Mouse (Mus musculus): Measurements from ENCODE around the gene Mecr. TPM values are rescaled to one million over a fixed set of nuclear protein-coding genes. Genes with fewer than 3 reads are reported as not detected.
A peak's percentile ranks its signal among the peaks of the same experiment; 100 is the strongest.

The Mecr gene
- total RNA-seq, 2 experiments from 2014 or later, result 28.9 to 31.7 TPM

DNA sequence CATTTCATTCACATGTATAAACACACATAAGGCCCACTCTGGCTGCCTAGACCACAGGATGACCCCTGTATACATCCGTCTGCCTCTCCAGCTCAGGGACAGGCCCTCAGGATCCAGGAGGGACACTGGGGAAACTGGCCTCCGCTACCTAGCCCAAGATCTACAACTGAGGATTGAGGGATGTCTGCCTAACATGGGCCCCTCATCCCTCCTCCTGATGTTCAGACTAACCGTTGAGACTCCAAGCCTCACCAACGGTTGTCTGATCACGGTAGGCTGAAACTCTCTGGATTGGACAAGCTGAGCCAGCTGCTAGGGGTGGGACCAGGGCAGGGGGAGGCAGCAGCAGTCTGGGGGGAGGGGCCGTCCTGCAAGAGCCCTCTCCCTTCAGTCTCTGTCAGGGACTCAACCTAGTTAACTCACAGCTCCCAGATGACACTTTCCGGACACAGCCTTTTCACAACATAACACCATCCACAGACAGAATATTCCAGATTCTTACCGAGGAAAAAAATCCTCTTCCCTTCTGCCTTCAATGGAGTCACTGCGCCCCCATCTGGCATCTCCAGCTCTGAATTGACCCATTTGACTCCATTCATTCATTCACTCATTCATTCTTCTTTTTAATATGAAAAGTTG lies 9.2 kb upstream of the Mecr start:
- DNase-seq (ENCODE audit: low spot score in 2 of 2), result peak; percentile 42 to 46

DNA sequence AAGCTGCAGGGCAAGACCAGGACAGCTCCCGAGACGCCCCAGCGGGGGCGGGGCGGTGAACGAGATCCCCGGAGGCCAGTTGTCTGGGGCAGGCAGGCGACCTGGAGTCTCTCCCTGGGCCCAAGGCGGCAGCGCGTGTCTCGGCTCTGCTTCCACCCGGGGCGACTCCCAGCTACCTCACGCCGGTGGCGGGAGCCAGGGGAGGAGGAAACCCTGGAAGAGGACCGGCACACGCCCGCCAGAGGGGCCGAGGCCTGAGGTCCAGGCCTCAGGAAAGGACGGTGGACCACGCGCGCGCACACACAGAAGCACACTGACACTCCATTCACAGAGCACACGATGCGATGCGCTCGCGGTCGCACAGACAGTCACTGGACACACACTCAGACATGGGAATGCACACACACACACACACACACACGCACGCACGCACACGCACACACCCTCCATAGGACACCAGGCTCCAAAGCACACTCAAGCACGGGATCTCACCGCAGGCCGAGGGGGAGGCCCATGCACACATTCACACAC lies 6.9 kb upstream of the Mecr start:
- no peak for DNase-seq (ENCODE audit: low spot score in 2 of 2)

- peak; percentile 24 to 39 for DNase-seq (ENCODE audit: low spot score in 2 of 2)
Observed at GRCm38 (mm10) chr4:131836891-131837491, 6.3 kb upstream of the Mecr start.

- peak; percentile 91 to 96 for DNase-seq (ENCODE audit: low spot score in 2 of 2)
Observed at GRCm38 (mm10) chr4:131837872-131838524, 5.3 kb upstream of the Mecr start, which contains the start of gene Ptpru. TSS of gene Ptpru (minus strand) at chr4:131838288.

DNA sequence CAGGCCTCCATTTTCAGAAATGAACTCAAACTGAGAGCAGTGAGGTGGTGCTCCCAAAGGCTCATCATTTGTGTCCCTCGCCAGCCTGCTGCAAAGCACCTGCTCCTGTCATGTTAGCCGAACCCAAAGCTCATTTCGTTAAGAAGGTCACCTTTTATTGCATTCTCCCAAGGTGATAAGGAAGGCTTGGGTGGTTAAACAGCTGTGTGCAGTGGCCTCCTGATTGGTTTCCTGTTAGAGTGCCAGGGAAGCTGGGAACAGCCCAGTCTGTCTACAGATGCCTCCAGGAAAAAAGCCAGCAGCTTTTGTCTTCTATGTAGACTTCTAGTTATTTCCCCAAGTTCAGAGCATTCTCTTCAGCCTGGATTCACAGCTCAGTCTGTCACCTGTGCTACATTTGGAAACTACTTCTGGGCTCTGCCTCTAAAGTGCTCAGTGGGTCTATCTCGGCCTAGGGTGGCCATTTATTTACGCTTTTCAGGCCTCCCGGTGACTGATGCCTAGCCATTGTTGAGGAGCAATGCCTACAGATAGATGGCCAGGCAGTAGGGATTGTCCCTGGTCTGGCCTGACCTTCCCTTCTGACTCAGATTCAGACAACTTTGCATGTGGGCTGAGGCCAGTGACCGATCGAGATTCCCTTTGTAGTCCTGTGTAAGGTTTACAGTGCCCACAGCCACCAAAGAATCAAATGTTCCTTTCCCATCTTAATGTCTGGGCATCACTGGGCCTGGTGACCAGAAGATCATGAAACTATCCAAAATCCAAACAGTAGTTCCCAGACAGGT lies 2.9 kb downstream of the Mecr start:
- DNase-seq (ENCODE audit: low spot score in 2 of 2), result no peak

DNA sequence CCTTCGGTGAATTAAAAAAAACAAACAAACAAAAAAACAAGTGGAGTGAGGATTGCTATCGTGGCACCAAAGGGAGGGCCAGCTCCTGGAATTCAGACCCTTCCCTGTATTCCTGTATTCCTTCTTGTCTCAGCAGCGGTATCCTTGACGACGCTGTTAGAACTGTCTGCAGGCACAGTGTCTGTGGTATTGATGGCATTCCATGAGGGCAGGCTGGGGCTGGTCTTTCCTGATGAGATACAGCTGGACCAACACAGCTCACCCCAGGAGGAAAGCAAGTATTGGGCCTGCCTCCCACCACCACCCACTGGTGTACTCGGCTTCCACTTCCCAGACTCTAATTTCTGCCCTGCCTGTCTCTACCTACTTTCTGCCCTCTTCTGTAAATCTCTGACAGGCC lies 4.8 kb downstream of the Mecr start:
- DNase-seq (ENCODE audit: low spot score in 2 of 2), result no peak

DNA sequence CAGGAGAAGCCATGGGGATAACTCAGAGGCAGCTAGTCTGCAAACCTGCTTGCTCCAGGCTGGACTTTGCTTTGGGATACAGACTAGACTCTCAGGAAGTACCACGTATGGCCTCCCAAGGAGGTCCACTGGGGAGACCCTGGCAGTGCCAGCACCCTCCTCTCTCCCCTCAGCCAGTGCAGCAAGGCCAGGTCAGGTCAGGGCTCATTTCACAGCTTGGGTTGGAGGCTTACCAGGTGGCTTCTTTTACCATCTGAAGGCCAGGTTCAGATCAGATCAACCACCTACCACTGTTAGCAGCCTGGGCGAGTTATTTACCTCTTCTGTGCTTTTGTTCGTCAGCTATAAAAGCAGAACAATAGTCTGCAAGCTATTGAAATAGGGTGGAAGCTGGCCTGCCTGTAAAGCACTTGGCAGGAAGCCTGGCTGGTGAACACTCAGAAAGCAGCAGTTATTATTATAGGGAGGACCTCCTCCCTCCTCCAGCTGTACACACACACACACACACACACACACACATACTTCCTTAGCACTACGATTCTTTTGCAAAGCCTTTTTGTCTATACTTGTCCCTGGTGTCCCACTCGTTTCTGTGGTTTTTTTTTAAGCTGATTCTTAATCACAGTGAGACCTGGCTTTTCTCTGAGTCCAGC lies 6.8 kb downstream of the Mecr start:
- DNase-seq (ENCODE audit: low spot score in 2 of 2), result peak; percentile 38 to 41

- DNase-seq (ENCODE audit: low spot score in 2 of 2), result no peak
Observed at GRCm38 (mm10) chr4:131854950-131855349, 11.7 kb downstream of the Mecr start.

DNA sequence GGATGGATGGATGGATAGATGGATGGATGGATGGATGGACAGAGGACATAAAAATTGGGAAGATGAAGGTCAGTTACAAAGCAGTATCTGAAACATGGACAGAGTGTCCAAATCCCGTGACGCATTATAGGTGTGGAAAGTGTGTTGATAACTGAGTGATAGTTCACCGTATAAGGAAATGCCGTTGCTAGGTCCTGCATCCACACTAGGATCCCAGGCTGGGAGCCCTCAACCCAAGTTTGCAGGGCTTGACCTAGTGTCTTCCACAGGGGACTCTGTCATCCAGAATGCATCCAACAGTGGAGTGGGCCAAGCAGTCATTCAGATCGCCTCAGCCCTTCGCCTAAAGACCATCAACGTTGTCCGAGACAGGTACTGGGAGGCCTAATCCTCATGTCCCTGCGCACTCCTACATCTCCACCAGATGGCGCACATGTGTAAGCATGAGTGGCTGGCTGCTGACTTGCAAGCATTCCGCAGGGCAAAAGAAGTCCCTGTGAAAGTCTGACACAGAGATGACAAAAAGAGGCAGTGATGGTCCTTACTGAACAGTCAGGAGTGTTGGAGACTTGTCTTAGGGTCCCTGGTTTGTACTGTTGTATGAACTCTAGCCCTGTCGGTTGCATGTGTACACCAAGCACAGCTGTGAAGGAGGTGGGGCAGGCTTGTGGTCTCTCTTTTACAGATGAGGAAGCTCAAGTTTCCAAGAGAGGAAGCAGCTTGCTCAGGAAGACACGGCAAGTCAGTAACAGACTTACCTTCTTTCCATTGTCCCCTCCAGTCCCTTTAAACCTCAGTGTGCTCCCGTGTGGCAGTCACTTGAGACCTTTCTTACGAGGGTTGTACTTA lies 17.4 kb downstream of the Mecr start:
- peak; percentile 84 to 87 for DNase-seq (ENCODE audit: low spot score in 2 of 2)

- DNase-seq (ENCODE audit: low spot score in 2 of 2), result no peak
Observed at GRCm38 (mm10) chr4:131861341-131861739, 18.1 kb downstream of the Mecr start.

GRCm38 (mm10) chr4:131872672-131873292 lies 29.5 kb downstream of the Mecr start:
- DNase-seq (ENCODE audit: low spot score in 2 of 2), result no peak

- DNase-seq (ENCODE audit: low spot score in 2 of 2), result peak; percentile 84 to 94
Observed at GRCm38 (mm10) chr4:131873293-131874168, 30.3 kb downstream of the Mecr start, which contains the start of gene Srsf4. TSS of gene Srsf4 (plus strand) at chr4:131873617.

GRCm38 (mm10) chr4:131874169-131874536 lies 30.9 kb downstream of the Mecr start:
- DNase-seq (ENCODE audit: low spot score in 2 of 2), result no peak

DNA sequence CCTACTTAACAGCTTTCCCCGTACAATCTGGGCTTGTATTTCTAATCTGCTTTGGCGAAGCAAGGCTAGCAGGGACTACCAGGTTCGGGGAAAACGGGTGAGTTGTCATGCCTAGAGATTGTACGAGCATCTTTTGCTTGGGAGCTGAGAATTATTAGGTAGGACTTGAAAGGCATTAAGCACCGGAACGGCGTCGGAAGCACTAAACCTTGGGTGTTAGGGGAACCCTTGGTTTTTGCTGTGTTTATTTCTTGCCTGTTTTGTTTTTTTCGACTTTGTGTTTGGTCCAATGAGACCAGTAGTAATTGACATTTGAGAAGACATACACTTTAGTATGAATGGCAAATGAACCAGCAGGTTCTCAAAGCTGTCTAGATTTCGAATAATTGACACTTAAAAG lies 31.3 kb downstream of the Mecr start:
- no peak for DNase-seq (ENCODE audit: low spot score in 2 of 2)

DNA sequence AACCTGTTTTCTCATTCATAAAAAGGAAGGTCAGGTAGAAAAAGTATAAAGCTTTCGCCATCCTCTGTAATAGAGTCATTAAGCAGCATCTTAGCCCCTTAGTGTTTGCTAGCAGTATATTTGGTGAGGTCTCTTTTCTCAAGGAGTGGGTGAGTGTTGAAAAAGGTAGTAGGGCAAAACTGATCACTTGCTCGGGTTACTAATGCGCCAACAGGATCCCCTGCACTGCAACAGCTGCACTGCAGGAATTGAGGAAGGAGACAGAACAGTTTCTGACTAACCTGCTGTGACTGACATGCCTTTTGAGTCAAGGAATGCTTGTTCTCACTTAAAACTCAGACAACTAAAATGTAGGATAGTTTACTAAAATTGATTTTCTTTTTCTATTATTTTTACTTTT lies 32.0 kb downstream of the Mecr start:
- no peak for DNase-seq (ENCODE audit: low spot score in 2 of 2)

GRCm38 (mm10) chr4:131876836-131877235 lies 33.6 kb downstream of the Mecr start:
- DNase-seq (ENCODE audit: low spot score in 2 of 2), result no peak

DNA sequence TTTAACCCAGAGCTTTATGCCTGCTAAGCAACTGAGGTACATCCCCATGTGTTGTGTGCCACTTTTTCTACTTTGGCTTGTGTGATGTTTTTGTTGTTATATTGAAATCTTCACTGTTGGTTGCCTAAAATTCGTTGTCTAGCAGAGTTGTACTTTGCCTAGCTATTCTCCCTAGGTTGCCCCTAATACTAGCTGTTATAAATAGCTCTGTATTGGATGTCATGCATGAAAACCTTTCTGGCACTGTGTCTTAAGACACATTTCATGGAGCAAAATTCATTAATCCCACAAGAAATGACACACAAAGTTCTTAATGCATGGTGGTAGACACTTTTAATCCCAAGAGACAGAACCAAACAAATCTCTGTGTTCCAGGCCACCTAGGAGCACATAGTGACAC lies 36.4 kb downstream of the Mecr start:
- DNase-seq (ENCODE audit: low spot score in 2 of 2), result no peak

DNA sequence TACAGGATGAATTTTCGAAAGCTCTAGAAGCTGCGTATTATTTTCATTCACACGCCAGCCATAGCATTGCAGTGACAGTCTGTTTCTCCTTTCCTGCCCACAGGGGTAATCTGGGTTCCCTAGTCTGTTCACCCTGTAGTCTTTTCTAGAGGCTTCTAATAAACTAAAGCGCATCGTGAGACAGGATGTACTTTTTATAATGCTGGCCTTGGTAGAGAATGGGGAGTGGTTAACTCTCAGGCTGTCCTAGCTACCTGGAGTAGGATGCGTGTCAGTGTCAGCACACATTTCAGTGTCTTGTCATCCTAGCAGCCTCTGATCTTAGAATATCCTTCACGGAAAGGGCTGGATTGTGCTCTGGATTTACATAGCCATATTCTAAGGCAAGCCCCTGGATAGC lies 38.0 kb downstream of the Mecr start:
- no peak for DNase-seq (ENCODE audit: low spot score in 2 of 2)

GRCm38 (mm10) chr4:131883571-131883970 lies 40.3 kb downstream of the Mecr start:
- DNase-seq (ENCODE audit: low spot score in 2 of 2), result no peak

Measured in left cerebral cortex, adult 18-20 months (tissue).